In the genomic region with DNA sequence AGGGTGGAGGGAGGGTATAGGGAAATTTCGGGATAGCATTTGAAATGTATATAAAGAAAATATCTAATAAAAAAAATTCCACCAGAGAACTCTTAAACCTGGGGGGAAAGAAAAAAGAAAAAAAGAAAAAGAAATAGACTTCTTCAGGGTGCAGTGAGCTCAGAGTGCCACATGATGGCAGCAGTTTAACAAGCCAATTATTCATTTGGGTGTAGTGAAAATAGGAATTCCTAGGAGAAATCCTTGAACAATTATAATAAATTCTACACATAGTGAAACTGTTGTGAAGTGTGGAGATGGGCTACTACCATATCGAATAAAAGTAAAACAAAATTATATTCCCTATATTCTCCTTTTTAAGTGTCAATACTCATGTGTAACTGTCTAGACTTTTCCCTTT, we compare ENCODE assay signal across 9 mouse cellular contexts.
DNase-seq lines count a peak whose midpoint lies in the region; ATAC-seq lines count a peak whose summit lies in the region.
"Had no signal": no experiment of that assay in that cellular context is flagged by ENCODE, and none has a peak within 500 bp of the region (broad histone marks: within the 10 kb centered on the region; RNA-seq: fewer than 3 reads in every experiment).

No protein-coding gene starts in this region.

- no peak overlapping the region for H3K9ac ChIP-seq in hindbrain, embryonic 11.5 days (ENCODE audit: low read depth, low read length)
- H3K9ac ChIP-seq in hindbrain, embryonic 12.5 days, result no peak overlapping the region

- H3K27ac ChIP-seq in hindbrain, embryonic 11.5 days (ENCODE audit: low read depth, low read length), result no peak overlapping the region
- H3K27ac ChIP-seq in hindbrain, embryonic 12.5 days, result no peak overlapping the region

- no peak overlapping the region for H3K4me2 ChIP-seq in hindbrain, embryonic 11.5 days (replicated peaks; ENCODE audit: low read depth, low read length)
- no peak overlapping the region for H3K4me2 ChIP-seq in hindbrain, embryonic 12.5 days (replicated peaks)

- H3K36me3 ChIP-seq in hindbrain, embryonic 11.5 days (ENCODE audit: control insufficient read depth, insufficient read depth, low read length), result no peaks in the 10 kb centered on the region
- H3K36me3 ChIP-seq in hindbrain, embryonic 12.5 days, result no peaks in the 10 kb centered on the region

- H3K4me3 ChIP-seq in hindbrain, embryonic 11.5 days (ENCODE audit: low read depth, low read length), result no peak overlapping the region
- no peak overlapping the region for H3K4me3 ChIP-seq in hindbrain, embryonic 12.5 days

- ATAC-seq in hindbrain, embryonic 11.5 days (ENCODE audit: low FRiP score), result no peak
- ATAC-seq in hindbrain, embryonic 12.5 days (ENCODE audit: low FRiP score), result no peak

- H3K27me3 ChIP-seq in hindbrain, embryonic 11.5 days (ENCODE audit: control insufficient read depth, insufficient read depth, low read length), result no peaks in the 10 kb centered on the region
- H3K27me3 ChIP-seq in hindbrain, embryonic 12.5 days, result no peaks in the 10 kb centered on the region

- no peaks in the 10 kb centered on the region for H3K9me3 ChIP-seq in hindbrain, embryonic 11.5 days (ENCODE audit: control insufficient read depth, low read length)
- H3K9me3 ChIP-seq in hindbrain, embryonic 12.5 days (replicated peaks), result no peaks in the 10 kb centered on the region

- 52% methylated on average over 2 of the region's 2 CpGs for whole genome bisulfite sequencing in hindbrain, embryonic 11.5 days
- WGBS in hindbrain, embryonic 12.5 days, result 32% methylated on average over 2 of the region's 2 CpGs

- DNase-seq in adrenal gland, postnatal 10 days, result peak; percentile 6
- DNase-seq in adrenal gland, postnatal 4 days (ENCODE audit: low spot score in 2 of 2), result no peak
- peak; percentile 30 for DNase-seq in hindbrain, embryonic 11.5 days (ENCODE audit: low spot score)
- peak; percentile 11 for DNase-seq in lung, postnatal 36 days
- no peak for DNase-seq in lung, postnatal 25 days (ENCODE audit: low spot score)
- peak; percentile 11 for DNase-seq in embryo, embryonic 11 days
- no peak for DNase-seq in urinary bladder, postnatal 4 days (ENCODE audit: low spot score in 2 of 2)
- DNase-seq: gastrocnemius, postnatal 36 days had no signal

- H3K4me1 ChIP-seq in hindbrain, embryonic 11.5 days (replicated peaks; ENCODE audit: control insufficient read depth, insufficient read depth, low read length), result no peaks in the 10 kb centered on the region
- no peaks in the 10 kb centered on the region for H3K4me1 ChIP-seq in hindbrain, embryonic 12.5 days

Comparison
In these comparisons a context has a peak if more than half of its experiments do, and no peak if none do; other contexts are left out.
1. DNase-seq: peak in adrenal gland, postnatal 10 days (single experiment), hindbrain, embryonic 11.5 days (single experiment), lung, postnatal 36 days (single experiment) and embryo, embryonic 11 days (single experiment); none in adrenal gland, postnatal 4 days (0 of 2), lung, postnatal 25 days (single experiment) and urinary bladder, postnatal 4 days (0 of 2).